Mouse (Mus musculus) embryonic facial prominence, embryonic 12.5 days (tissue): ENCODE data around the gene Plcb4. TPM values are rescaled to one million over a fixed set of nuclear protein-coding genes. Genes with fewer than 3 reads are reported as not detected.

Experiments used
- ATAC-seq: fragments of 200-750 bp; cut with Nextera tagmentation; 2 replicates; pipeline ENCODE4 v1.8.0; 2017; ENCODE audit not compliant: insufficient number of reproducible peaks, insufficient read depth, low FRiP score, low TSS enrichment
- H3K27ac ChIP-seq: fragments of 300-500 bp; sonication (generic); 2 replicates; pipeline ENCODE4 v1.5.1; 2016; ENCODE audit warnings: mild to moderate bottlenecking
- H3K27me3 ChIP-seq: fragments of 300-500 bp; sonication (generic); 2 replicates; pipeline ENCODE4 v1.6.1; 2016; ENCODE audit warnings: mild to moderate bottlenecking, moderate library complexity
- H3K36me3 ChIP-seq: fragments of 300-500 bp; sonication (generic); 2 replicates; pipeline ENCODE4 v1.6.1; 2016; ENCODE audit warnings: mild to moderate bottlenecking
- H3K4me1 ChIP-seq: fragments of 300-500 bp; sonication (generic); 2 replicates; pipeline ENCODE4 v1.6.1; 2016
- H3K4me2 ChIP-seq: fragments of 300-500 bp; sonication (generic); replicated peaks from 2 replicates; pipeline ENCODE4 v1.6.1; 2016; ENCODE audit warnings: mild to moderate bottlenecking, moderate library complexity
- H3K4me3 ChIP-seq: fragments of 300-500 bp; sonication (generic); 2 replicates; pipeline ENCODE4 v1.5.1; 2016; ENCODE audit warnings: mild to moderate bottlenecking
- H3K9ac ChIP-seq: fragments of 300-500 bp; sonication (generic); 2 replicates; pipeline ENCODE4 v1.6.1; 2016; ENCODE audit warnings: mild to moderate bottlenecking, moderate library complexity
- H3K9me3 ChIP-seq: fragments of 300-500 bp; sonication (generic); 2 replicates; pipeline ENCODE4 v1.6.1; 2016; ENCODE audit warnings: mild to moderate bottlenecking, moderate library complexity
- WGBS: fragments of 180-500 bp; shearing (Covaris S2); methylation state at CpG from one replicate; pipeline ENCODE4 v1.1.7; 2016; 5-methylcytosine and 5-hydroxymethylcytosine counted together
- polyA plus RNA-seq: library from polyadenylated mRNA; unstranded; fragments of >200 nt; fragmentation: Nextera tagmentation; extraction: Ambion mirVana; gene quantifications from 2 replicates; pipeline ENCODE4 v1.2.1, GENCODE M21; 2016

Gene Plcb4
- polyA plus RNA-seq, 1 experiment from 2014 or later: 18.7 TPM

DNA sequence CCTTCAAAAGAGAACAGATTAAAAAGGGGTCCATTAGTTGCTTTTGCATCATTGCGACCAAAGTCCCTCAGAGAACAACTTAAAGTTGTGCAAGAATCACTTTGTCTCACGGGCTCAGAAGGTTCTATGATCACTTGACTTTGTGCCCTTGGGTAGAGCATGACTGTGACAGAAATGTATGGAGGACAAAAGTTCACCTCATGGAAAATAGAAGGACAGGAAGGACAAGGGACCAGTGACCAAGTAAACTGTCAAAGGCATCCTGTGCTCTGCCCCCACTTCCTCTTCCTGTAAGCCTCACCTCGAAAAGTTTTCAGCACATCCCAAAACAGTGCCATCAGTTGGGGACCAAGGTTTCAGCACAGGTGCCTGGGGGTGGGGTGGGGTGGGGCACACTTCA, 7.9 kb upstream of the Plcb4 start:
- Histone ChIP-seq H3K9me3 (no peaks in the 10 kb centered on the region), H3K4me3 (no peak overlapping the region), H3K4me1 (no peaks in the 10 kb centered on the region), H3K27ac (no peak overlapping the region), H3K36me3 (no peaks in the 10 kb centered on the region), H3K27me3 (no peaks in the 10 kb centered on the region), H3K9ac (no peak overlapping the region), H3K4me2 (no peak overlapping the region)
- no peak for ATAC-seq
- 75% methylated on average over 3 of the region's 3 CpGs for WGBS

GRCm38 (mm10) chr2:135652040-135652439, 6.8 kb upstream of the Plcb4 start:
- Histone ChIP-seq H3K9me3 (no peaks in the 10 kb centered on the region), H3K36me3 (no peaks in the 10 kb centered on the region), H3K4me2 (no peak overlapping the region), H3K9ac (no peak overlapping the region), H3K4me1 (no peaks in the 10 kb centered on the region), H3K27me3 (no peaks in the 10 kb centered on the region), H3K4me3 (no peak overlapping the region), H3K27ac (no peak overlapping the region)
- 91% methylated on average over 6 of the region's 6 CpGs for WGBS
- no peak for ATAC-seq

DNA sequence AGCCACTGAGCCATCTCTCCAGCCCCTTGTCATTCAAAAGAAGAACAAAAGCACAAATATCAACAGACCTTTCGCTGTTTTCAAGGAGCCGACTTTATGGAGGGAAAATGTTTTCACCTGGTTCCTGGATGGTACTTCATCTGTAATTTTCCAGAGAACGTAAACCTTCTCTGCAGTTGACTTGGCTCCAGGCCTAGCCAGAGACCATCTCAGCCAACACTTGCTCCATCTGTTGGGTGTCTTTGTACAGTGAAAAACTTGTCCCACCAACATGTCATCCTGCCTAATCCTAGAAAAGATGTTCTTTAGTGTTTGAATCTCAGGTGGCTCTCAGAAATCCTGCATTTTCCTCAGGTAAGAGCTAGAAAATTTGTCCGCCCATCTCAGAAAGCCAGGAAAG, 6.4 kb upstream of the Plcb4 start:
- no peak overlapping the region for H3K4me2 ChIP-seq
- no peak for ATAC-seq
- H3K4me1 ChIP-seq: no peaks in the 10 kb centered on the region
- no peak overlapping the region for H3K27ac ChIP-seq
- H3K9me3 ChIP-seq: no peaks in the 10 kb centered on the region
- 90% methylated on average over 4 of the region's 4 CpGs for WGBS
- H3K9ac ChIP-seq: no peak overlapping the region
- no peaks in the 10 kb centered on the region for H3K36me3 ChIP-seq
- no peaks in the 10 kb centered on the region for H3K27me3 ChIP-seq
- no peak overlapping the region for H3K4me3 ChIP-seq

GRCm38 (mm10) chr2:135655948-135656347, 2.9 kb upstream of the Plcb4 start:
- Histone ChIP-seq H3K36me3 (no peaks in the 10 kb centered on the region), H3K9ac (no peak overlapping the region), H3K4me1 (no peaks in the 10 kb centered on the region), H3K9me3 (no peaks in the 10 kb centered on the region), H3K4me3 (no peak overlapping the region), H3K27ac (no peak overlapping the region), H3K27me3 (no peaks in the 10 kb centered on the region), H3K4me2 (no peak overlapping the region)
- 81% methylated on average over 1 of the region's 1 CpGs for WGBS
- ATAC-seq: no peak

GRCm38 (mm10) chr2:135656586-135656985, 2.2 kb upstream of the Plcb4 start:
- Histone ChIP-seq H3K27ac (no peak overlapping the region), H3K9ac (no peak overlapping the region), H3K9me3 (no peaks in the 10 kb centered on the region), H3K27me3 (no peaks in the 10 kb centered on the region), H3K36me3 (no peaks in the 10 kb centered on the region), H3K4me2 (no peak overlapping the region), H3K4me1 (no peaks in the 10 kb centered on the region), H3K4me3 (no peak overlapping the region)
- ATAC-seq: no peak
- 71% methylated on average over 6 of the region's 6 CpGs for WGBS

DNA sequence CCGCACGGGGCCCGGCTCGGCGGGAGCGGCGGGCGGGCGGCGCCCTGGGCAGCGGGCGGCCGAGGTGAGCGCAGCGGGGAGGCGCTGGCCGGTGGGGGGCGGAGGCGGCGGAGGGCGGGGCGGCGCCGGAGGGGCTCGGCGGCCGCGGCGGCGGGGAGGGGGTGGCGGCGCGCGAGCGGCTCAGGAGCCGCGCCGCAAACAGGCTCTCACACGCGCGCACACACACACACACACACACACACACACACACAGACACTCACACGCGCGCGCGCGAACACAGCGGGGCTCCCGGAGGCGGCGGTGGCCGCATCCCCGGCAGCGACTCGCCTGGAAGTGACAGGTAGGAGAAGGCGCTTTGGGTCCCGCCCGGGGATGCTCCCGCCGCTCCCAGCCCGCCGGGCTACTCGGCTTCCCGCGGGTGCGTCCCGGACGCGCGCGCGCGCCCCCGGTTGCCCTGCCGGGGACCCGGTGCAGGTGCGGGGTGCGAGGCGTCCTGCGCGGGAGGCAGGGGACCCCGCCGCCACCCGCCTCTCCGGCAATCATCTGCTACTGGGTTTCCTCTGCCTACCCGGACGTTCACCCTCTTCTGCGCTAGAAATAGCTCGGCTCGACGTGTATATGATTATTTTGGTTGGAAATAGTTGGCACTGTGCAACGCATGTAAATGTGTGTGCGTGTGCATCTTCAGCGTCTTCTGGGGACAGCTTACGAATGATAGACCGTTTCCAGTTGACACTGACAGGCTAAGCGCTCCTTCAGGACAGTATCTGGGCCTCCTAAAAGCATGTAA, 775 bp downstream of the Plcb4 start:
- ATAC-seq: peak; percentile 65
- Histone ChIP-seq H3K4me2 (peak overlapping the region; percentile 72), H3K4me3 (peak overlapping the region; percentile 76), H3K36me3 (no peaks in the 10 kb centered on the region), H3K4me1 (no peaks in the 10 kb centered on the region), H3K9ac (peak overlapping the region; percentile 93), H3K27me3 (no peaks in the 10 kb centered on the region), H3K9me3 (no peaks in the 10 kb centered on the region), H3K27ac (peak overlapping the region; percentile 95)
- WGBS: under 1% methylated on average over 56 of the region's 97 CpGs

DNA sequence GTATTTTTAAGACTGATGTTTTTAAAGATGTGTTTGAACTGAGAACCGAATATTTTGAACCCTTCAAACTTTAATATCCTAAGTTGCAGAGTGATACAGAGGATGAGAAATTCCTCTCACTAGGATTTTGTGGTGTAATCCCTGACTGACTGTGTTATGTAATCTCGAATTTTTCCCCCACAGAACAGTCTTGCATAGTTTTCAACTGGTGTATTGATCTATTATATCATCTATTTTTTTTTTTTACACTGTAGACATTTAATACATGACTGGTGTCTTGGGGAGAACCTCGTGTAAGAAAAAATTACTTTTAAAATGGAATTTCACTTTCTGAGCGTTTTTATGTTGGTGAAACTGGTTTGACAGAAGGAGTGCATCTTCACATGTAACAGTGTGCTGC, 2.0 kb downstream of the Plcb4 start:
- no peak overlapping the region for H3K27ac ChIP-seq
- no peak overlapping the region; the same call in 1 of the 2 replicates for H3K4me2 ChIP-seq
- no peak for ATAC-seq
- no peak overlapping the region for H3K9ac ChIP-seq
- no peaks in the 10 kb centered on the region for H3K9me3 ChIP-seq
- H3K36me3 ChIP-seq: no peaks in the 10 kb centered on the region
- no peaks in the 10 kb centered on the region for H3K4me1 ChIP-seq
- 62% methylated on average over 4 of the region's 4 CpGs for WGBS
- no peaks in the 10 kb centered on the region for H3K27me3 ChIP-seq
- H3K4me3 ChIP-seq: no peak overlapping the region

DNA sequence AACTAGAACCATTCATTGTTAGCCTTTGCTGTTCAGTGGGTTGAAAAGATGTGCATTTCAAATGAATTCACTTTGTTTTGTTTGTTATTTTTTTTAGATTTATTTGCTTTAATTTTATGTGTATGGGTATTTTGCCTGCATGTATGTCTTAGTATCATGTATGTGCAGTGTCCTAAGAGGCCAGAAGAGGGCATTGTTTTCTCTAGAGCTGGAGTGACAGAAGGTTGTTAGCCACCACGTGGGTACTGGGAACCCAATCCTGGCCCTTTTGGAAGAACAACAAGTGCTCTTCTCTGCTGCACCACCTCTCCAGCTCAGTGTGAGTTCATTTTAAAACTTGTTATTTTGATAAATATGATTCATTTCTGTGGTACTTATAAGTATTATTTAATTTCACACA, 5.0 kb downstream of the Plcb4 start:
- H3K27ac ChIP-seq: no peak overlapping the region
- H3K9me3 ChIP-seq: no peaks in the 10 kb centered on the region
- H3K4me1 ChIP-seq: no peaks in the 10 kb centered on the region
- ATAC-seq: no peak
- no peak overlapping the region for H3K4me3 ChIP-seq
- no peaks in the 10 kb centered on the region for H3K27me3 ChIP-seq
- no peak overlapping the region for H3K4me2 ChIP-seq
- 83% methylated on average over 1 of the region's 1 CpGs for WGBS
- H3K9ac ChIP-seq: no peak overlapping the region
- no peaks in the 10 kb centered on the region for H3K36me3 ChIP-seq

DNA sequence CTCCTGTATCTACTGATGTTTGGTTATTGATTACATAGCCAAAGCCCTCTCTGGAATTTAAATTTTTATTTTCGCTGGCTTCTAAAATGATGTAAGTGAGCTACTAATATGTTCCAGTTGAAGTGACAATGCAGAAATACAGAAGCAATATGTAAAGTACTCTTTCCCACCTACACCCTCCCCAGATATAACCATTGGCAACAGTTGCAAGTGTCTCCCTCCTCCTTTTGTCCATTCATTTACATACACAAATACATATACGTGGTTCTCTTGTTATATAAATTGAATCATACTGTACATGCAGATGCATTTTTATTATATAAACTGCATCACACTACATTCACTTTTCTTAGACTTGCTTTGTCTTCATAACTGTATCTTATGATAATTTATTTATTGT, 8.7 kb downstream of the Plcb4 start:
- Histone ChIP-seq H3K27ac (no peak overlapping the region), H3K4me2 (no peak overlapping the region), H3K27me3 (no peaks in the 10 kb centered on the region), H3K4me3 (no peak overlapping the region), H3K36me3 (no peaks in the 10 kb centered on the region), H3K9me3 (no peaks in the 10 kb centered on the region), H3K9ac (no peak overlapping the region), H3K4me1 (0 out of 2 replicates have a peak, but pooled peaks cover 3% of the 10 kb centered on the region)
- WGBS: 91% methylated on average over 2 of the region's 2 CpGs
- ATAC-seq: no peak

DNA sequence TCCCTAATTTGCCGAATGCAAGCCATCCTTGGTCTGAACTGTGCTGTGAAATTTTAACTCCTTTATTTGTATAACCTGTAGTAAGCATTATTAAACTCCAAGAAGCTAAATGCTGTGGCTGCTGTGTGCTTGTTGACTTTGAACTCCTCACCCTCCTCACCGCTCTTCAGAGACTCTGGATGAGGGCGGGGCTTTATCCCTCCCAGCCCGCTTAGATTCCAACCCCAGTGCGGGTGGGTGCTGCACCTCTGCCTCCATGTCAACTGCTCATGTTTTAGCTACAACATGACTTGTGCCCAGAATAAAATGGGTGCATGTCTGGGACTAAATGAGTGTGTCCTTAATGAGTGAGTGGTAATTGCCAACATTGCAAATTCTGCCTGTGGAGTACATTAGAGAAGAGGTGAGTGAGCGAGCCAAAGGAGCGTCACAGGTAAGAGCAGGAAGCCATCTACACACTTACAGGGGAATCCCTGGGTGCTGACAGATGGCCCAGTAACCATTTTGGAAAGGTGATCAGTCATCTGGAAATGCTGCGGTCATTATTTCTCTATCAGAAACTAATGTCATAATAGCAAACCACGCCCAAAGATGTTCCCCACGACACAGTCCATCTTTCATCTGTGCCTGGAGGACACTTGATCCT, 13.8 kb downstream of the Plcb4 start:
- H3K36me3 ChIP-seq: no peaks in the 10 kb centered on the region
- 71% methylated on average over 10 of the region's 10 CpGs for WGBS
- ATAC-seq: no peak

DNA sequence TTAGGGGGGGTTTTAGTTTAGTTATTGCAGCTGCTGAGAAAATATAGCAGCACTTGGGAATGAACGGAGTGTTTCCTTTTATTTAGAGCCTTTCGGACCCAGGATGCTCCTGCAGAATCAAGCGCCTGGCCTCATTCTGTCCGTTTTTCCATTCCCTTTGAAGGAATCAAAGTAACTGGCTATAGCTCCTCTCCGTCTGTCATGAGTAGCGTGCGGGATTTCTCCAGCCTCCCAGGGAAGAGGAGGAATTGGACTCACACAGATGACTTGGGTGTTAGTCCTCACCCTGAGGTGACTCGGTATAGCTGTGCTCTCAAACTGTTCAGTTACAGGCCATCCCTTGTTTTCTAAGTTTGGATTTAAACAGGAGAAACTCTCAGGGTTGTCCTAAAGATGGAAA, 14.8 kb downstream of the Plcb4 start:
- Histone ChIP-seq H3K9me3 (no peaks in the 10 kb centered on the region), H3K4me3 (no peak overlapping the region), H3K36me3 (no peaks in the 10 kb centered on the region), H3K4me2 (no peak overlapping the region), H3K9ac (no peak overlapping the region), H3K27ac (no peak overlapping the region), H3K4me1 (0 out of 2 replicates have a peak, but pooled peaks cover 4% of the 10 kb centered on the region), H3K27me3 (no peaks in the 10 kb centered on the region)
- WGBS: 88% methylated on average over 8 of the region's 8 CpGs
- no peak for ATAC-seq

More for the DNA sequence above, 13.8 kb downstream of the Plcb4 start:
- no peaks in the 10 kb centered on the region for H3K9me3 ChIP-seq
- H3K9ac ChIP-seq: no peak overlapping the region
- no peak overlapping the region for H3K27ac ChIP-seq
- H3K4me1 ChIP-seq: 0 out of 2 replicates have a peak, but pooled peaks cover 4% of the 10 kb centered on the region
- no peak overlapping the region for H3K4me2 ChIP-seq
- no peaks in the 10 kb centered on the region for H3K27me3 ChIP-seq
- H3K4me3 ChIP-seq: no peak overlapping the region

GRCm38 (mm10) chr2:135675284-135675683, 16.5 kb downstream of the Plcb4 start:
- H3K36me3 ChIP-seq: no peaks in the 10 kb centered on the region
- no peak overlapping the region for H3K27ac ChIP-seq
- no peaks in the 10 kb centered on the region for H3K9me3 ChIP-seq
- H3K9ac ChIP-seq: no peak overlapping the region
- H3K27me3 ChIP-seq: no peaks in the 10 kb centered on the region
- no peak for ATAC-seq
- no peak overlapping the region for H3K4me2 ChIP-seq
- 92% methylated on average over 5 of the region's 5 CpGs for WGBS
- 0 out of 2 replicates have a peak, but pooled peaks cover 4% of the 10 kb centered on the region for H3K4me1 ChIP-seq
- no peak overlapping the region for H3K4me3 ChIP-seq
